Mouse (Mus musculus): ENCODE measurements around the gene Smurf2.

Smurf2 gene

GRCm38 (mm10) chr11:106905707-106906106, 14.8 kb downstream of the Smurf2 start:
- no peak for DNase-seq (ENCODE audit: low spot score)

- no peak for DNase-seq (ENCODE audit: low spot score)
These were observed 20.7 kb downstream of the Smurf2 start for GRCm38 (mm10) chr11:106899804-106900203.

GRCm38 (mm10) chr11:106896561-106897168, 23.9 kb downstream of the Smurf2 start:
- DNase-seq (ENCODE audit: low spot score), result no peak

- DNase-seq (ENCODE audit: low spot score), result no peak
These were observed 36.9 kb downstream of the Smurf2 start for GRCm38 (mm10) chr11:106883656-106884055.

GRCm38 (mm10) chr11:106872650-106873049, 47.9 kb downstream of the Smurf2 start:
- DNase-seq (ENCODE audit: low spot score), result no peak

GRCm38 (mm10) chr11:106851438-106851837, 69.1 kb downstream of the Smurf2 start:
- DNase-seq (ENCODE audit: low spot score), result peak; percentile 23

- no peak for DNase-seq (ENCODE audit: low spot score)
These were observed 78.5 kb downstream of the Smurf2 start for GRCm38 (mm10) chr11:106842002-106842401.

- DNase-seq (ENCODE audit: low spot score), result no peak
These were observed 92.4 kb downstream of the Smurf2 start for GRCm38 (mm10) chr11:106828079-106828478.

- no peak for DNase-seq (ENCODE audit: low spot score)
These were observed 96.1 kb downstream of the Smurf2 start for GRCm38 (mm10) chr11:106824403-106824802.

GRCm38 (mm10) chr11:106823741-106824140, 96.8 kb downstream of the Smurf2 start:
- DNase-seq (ENCODE audit: low spot score), result no peak

GRCm38 (mm10) chr11:106822911-106823310, 97.6 kb downstream of the Smurf2 start:
- DNase-seq (ENCODE audit: low spot score), result no peak

GRCm38 (mm10) chr11:106822491-106822890, 98.0 kb downstream of the Smurf2 start:
- no peak for DNase-seq (ENCODE audit: low spot score)

- no peak for DNase-seq (ENCODE audit: low spot score)
These were observed 99.1 kb downstream of the Smurf2 start for GRCm38 (mm10) chr11:106821397-106821796.

GRCm38 (mm10) chr11:106820972-106821371, 99.5 kb downstream of the Smurf2 start:
- DNase-seq (ENCODE audit: low spot score), result no peak

GRCm38 (mm10) chr11:106820252-106820651, 100.3 kb downstream of the Smurf2 start:
- DNase-seq (ENCODE audit: low spot score), result no peak

GRCm38 (mm10) chr11:106819595-106819994, 100.9 kb downstream of the Smurf2 start:
- no peak for DNase-seq (ENCODE audit: low spot score)

GRCm38 (mm10) chr11:106818341-106818740, 102.2 kb downstream of the Smurf2 start:
- DNase-seq (ENCODE audit: low spot score), result no peak

GRCm38 (mm10) chr11:106817808-106818207, 102.7 kb downstream of the Smurf2 start:
- no peak for DNase-seq (ENCODE audit: low spot score)

- no peak for DNase-seq (ENCODE audit: low spot score)
These were observed 103.4 kb downstream of the Smurf2 start for GRCm38 (mm10) chr11:106817156-106817555.

- no peak for DNase-seq (ENCODE audit: low spot score)
These were observed 104.2 kb downstream of the Smurf2 start for GRCm38 (mm10) chr11:106816316-106816715.

GRCm38 (mm10) chr11:106815761-106816160, 104.8 kb downstream of the Smurf2 start:
- DNase-seq (ENCODE audit: low spot score), result no peak

- no peak for DNase-seq (ENCODE audit: low spot score)
These were observed 105.2 kb downstream of the Smurf2 start for GRCm38 (mm10) chr11:106815331-106815730.

- DNase-seq (ENCODE audit: low spot score), result no peak
These were observed 105.8 kb downstream of the Smurf2 start for GRCm38 (mm10) chr11:106814601-106815320.

All from embryo, embryonic 10.5 days (tissue).